Comparison of ENCODE assay signal across 8 mouse cellular contexts in the genomic region with DNA sequence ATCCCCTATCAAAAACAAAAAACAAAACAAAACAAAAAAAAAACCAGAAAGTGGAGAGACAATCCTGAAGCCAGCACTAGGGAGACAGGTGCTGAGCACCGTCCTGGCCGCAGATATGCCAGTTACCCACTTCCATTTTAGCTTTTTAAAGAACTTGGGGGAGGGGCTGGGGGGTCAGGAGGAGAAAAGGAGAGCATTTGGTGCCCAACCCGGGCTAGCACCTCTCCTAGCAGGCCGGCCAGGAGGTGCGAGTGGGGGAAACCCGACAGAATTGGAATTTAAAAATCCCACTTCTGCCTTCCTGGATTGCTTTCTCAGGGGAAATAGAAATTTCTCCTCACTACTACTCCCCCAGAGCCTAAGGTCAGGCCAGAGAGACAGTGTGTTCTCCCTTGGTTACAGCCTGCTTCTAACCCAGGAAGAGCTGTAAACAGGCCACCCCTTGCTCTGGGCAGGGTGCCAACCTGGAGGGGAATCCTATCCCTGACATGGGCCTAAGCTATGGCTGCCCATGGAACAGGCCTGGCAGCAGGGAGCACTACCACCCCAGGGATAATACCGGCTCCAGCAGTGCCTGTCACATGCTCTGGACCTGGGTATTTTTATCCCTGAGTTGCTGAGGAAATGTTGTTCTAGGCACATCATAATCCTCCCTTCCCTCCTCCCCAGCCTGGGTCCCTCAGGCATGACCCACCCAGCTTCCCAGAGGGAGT. TPM values are rescaled to one million over a fixed set of nuclear protein-coding genes. Genes with fewer than 3 reads are reported as not detected.
DNase-seq lines count a peak whose midpoint lies in the region; ATAC-seq and TF ChIP-seq lines count a peak whose summit lies in the region.

No protein-coding gene starts in this region.

- H3K9ac ChIP-seq in lung, embryonic 15.5 days = no peak overlapping the region

- H3K27ac ChIP-seq in cortical plate, adult 2 months (ENCODE audit: insufficient read depth, low read length) = peak overlapping the region; percentile 98
- peak overlapping the region; percentile 80 for H3K27ac ChIP-seq in heart, embryonic 10.5 days
- peak overlapping the region; percentile 80 for H3K27ac ChIP-seq in lung, embryonic 15.5 days

- no peak for TF ChIP-seq CTCF in cortical plate, adult 2 months (IDR thresholded peaks at IDR 0.05; ENCODE audit: extremely low read depth, insufficient read depth, low read length)

- peak overlapping the region; percentile 82 for H3K4me2 ChIP-seq in lung, embryonic 15.5 days

- DNase-seq in spleen, postnatal 36 days (ENCODE audit: low spot score in 2 of 2) = peak; percentile 28 to 36
- DNase-seq in spleen, postnatal 14 days (ENCODE audit: low spot score in 2 of 2) = no peak
- no peak for DNase-seq in heart, embryonic 10.5 days (ENCODE audit: low spot score)
- peak; percentile 55 to 56 for DNase-seq in kidney, adult 8-10 months
- peak; percentile 77 to 78 for DNase-seq in right cerebral cortex, postnatal 10 days (ENCODE audit: low spot score in 2 of 2)

- H3K36me3 ChIP-seq in heart, embryonic 10.5 days = peaks cover 57% of the 10 kb centered on the region
- H3K36me3 ChIP-seq in lung, embryonic 15.5 days = peaks cover 44% of the 10 kb centered on the region

- no peaks in the 10 kb centered on the region for H3K9me3 ChIP-seq in heart, embryonic 10.5 days
- H3K9me3 ChIP-seq in lung, embryonic 15.5 days = no peaks in the 10 kb centered on the region

- TF ChIP-seq POLR2A in cortical plate, adult 2 months (IDR thresholded peaks at IDR 0.05; ENCODE audit: extremely low read depth, insufficient read depth, low read length) = no peak

- H3K4me3 ChIP-seq in cortical plate, adult 2 months (ENCODE audit: insufficient read depth, low read length) = peak overlapping the region; percentile 58; the same call in 1 of the 2 replicates
- H3K4me3 ChIP-seq in heart, embryonic 10.5 days = peak overlapping the region; percentile 66
- peak overlapping the region; percentile 43; the same call in 1 of the 2 replicates for H3K4me3 ChIP-seq in lung, embryonic 15.5 days

- H3K4me1 ChIP-seq in cortical plate, adult 2 months (ENCODE audit: control insufficient read depth, insufficient read depth, low read length) = peaks cover 8% of the 10 kb centered on the region
- peaks cover 65% of the 10 kb centered on the region for H3K4me1 ChIP-seq in heart, embryonic 10.5 days
- H3K4me1 ChIP-seq in lung, embryonic 15.5 days = peaks cover 56% of the 10 kb centered on the region

- H3K27me3 ChIP-seq in heart, embryonic 10.5 days (ENCODE audit: insufficient read depth, poor library complexity, severe bottlenecking) = no peaks in the 10 kb centered on the region
- H3K27me3 ChIP-seq in lung, embryonic 15.5 days = no peaks in the 10 kb centered on the region

- 37% methylated on average over 7 of the region's 7 CpGs for WGBS in heart, embryonic 10.5 days
- WGBS in lung, embryonic 15.5 days = 30% methylated on average over 7 of the region's 7 CpGs

- ATAC-seq in lung, embryonic 15.5 days (ENCODE audit: borderline replicate concordance, extremely low read depth, low FRiP score, low TSS enrichment) = no peak
- ATAC-seq in activated CD4-positive, CD25-positive, alpha-beta regulatory T cell, adult 4 months = no peak

RNA-seq across cellular contexts. Expression of a gene that starts 4.8 kb away (rescaled TPM):
- 202 and 207 TPM in 2 replicates for polyA plus RNA-seq in cortical plate, adult 2 months (2012; rRNA removed)
- 65.0 and 78.7 TPM in 2 replicates for polyA plus RNA-seq in heart, embryonic 10.5 days (2016; fragmentation: Nextera tagmentation; extraction: Ambion mirVana)
- polyA plus RNA-seq in lung, embryonic 15.5 days (2015; fragmentation: Nextera tagmentation; extraction: Ambion mirVana) = 62.5 and 65.0 TPM in 2 replicates
- polyA plus RNA-seq in activated CD4-positive, CD25-positive, alpha-beta regulatory T cell, adult 4 months (2017; shearing (Covaris generic)) = 10 to 100 TPM; 19.7 to 22.1 TPM

RNA-seq across cellular contexts. Expression of a gene that starts 24.7 kb away (rescaled TPM):
- polyA plus RNA-seq in cortical plate, adult 2 months (2012; rRNA removed) = 14.2 and 14.7 TPM in 2 replicates
- polyA plus RNA-seq in heart, embryonic 10.5 days (2016; fragmentation: Nextera tagmentation; extraction: Ambion mirVana) = 86.6 and 90.1 TPM in 2 replicates
- polyA plus RNA-seq in lung, embryonic 15.5 days (2015; fragmentation: Nextera tagmentation; extraction: Ambion mirVana) = 134 and 138 TPM in 2 replicates
- not detected for polyA plus RNA-seq in activated CD4-positive, CD25-positive, alpha-beta regulatory T cell, adult 4 months (2017; shearing (Covaris generic))

RNA-seq across cellular contexts. Expression of a gene that starts 36.0 kb away (rescaled TPM):
- polyA plus RNA-seq in cortical plate, adult 2 months (2012; rRNA removed) = 27.1 and 30.1 TPM in 2 replicates
- 62.5 and 101 TPM in 2 replicates for polyA plus RNA-seq in heart, embryonic 10.5 days (2016; fragmentation: Nextera tagmentation; extraction: Ambion mirVana)
- 114 and 121 TPM in 2 replicates for polyA plus RNA-seq in lung, embryonic 15.5 days (2015; fragmentation: Nextera tagmentation; extraction: Ambion mirVana)
- 10 to 100 TPM; 56.8 to 60.2 TPM for polyA plus RNA-seq in activated CD4-positive, CD25-positive, alpha-beta regulatory T cell, adult 4 months (2017; shearing (Covaris generic))

RNA-seq across cellular contexts. Expression of a gene that starts 47.6 kb away (rescaled TPM):
- polyA plus RNA-seq in cortical plate, adult 2 months (2012; rRNA removed) = 42.9 and 46.0 TPM in 2 replicates
- polyA plus RNA-seq in heart, embryonic 10.5 days (2016; fragmentation: Nextera tagmentation; extraction: Ambion mirVana) = 16.6 and 17.8 TPM in 2 replicates
- 20.0 and 20.3 TPM in 2 replicates for polyA plus RNA-seq in lung, embryonic 15.5 days (2015; fragmentation: Nextera tagmentation; extraction: Ambion mirVana)
- polyA plus RNA-seq in activated CD4-positive, CD25-positive, alpha-beta regulatory T cell, adult 4 months (2017; shearing (Covaris generic)) = 10 to 100 TPM; 15.4 to 21.8 TPM

Comparison
In these comparisons a context has a peak if more than half of its experiments do, and no peak if none do; other contexts are left out.
1. DNase-seq: peak in spleen, postnatal 36 days (2 of 2), kidney, adult 8-10 months (2 of 2) and right cerebral cortex, postnatal 10 days (2 of 2); none in spleen, postnatal 14 days (0 of 2) and heart, embryonic 10.5 days (single experiment).
2. RNA of a gene that starts 24.7 kb away (polyA plus RNA-seq): 134 to 138 TPM in lung, embryonic 15.5 days, 86.6 to 90.1 TPM in heart, embryonic 10.5 days and 14.2 to 14.7 TPM in cortical plate, adult 2 months; not detected in activated CD4-positive, CD25-positive, alpha-beta regulatory T cell, adult 4 months; every median in the first group is over 10 times any median in the second.
3. Peak in every context shown above with its lines, with median percentiles within 50 percentile points of each other: H3K27ac ChIP-seq and H3K4me3 ChIP-seq.